Mouse (Mus musculus) mouse trophoblast stem cell (cell line): ENCODE results near the gene 4931422A03Rik.
"Not testable (repeated sequence)": the region's sequence is repeated elsewhere in the genome, so short reads cannot be mapped to it uniquely, and the experiment has no call there.

ENCODE experiments used
- in situ Hi-C, 2 experiments: fragments of 300-500 bp; cut with MseI, MboI; formaldehyde crosslinking; loops; 2 replicates in 1 of 2; 3 replicates in 1 of 2; pipeline ENCODE4 v1.15.1; 2025

The 4931422A03Rik gene

DNA sequence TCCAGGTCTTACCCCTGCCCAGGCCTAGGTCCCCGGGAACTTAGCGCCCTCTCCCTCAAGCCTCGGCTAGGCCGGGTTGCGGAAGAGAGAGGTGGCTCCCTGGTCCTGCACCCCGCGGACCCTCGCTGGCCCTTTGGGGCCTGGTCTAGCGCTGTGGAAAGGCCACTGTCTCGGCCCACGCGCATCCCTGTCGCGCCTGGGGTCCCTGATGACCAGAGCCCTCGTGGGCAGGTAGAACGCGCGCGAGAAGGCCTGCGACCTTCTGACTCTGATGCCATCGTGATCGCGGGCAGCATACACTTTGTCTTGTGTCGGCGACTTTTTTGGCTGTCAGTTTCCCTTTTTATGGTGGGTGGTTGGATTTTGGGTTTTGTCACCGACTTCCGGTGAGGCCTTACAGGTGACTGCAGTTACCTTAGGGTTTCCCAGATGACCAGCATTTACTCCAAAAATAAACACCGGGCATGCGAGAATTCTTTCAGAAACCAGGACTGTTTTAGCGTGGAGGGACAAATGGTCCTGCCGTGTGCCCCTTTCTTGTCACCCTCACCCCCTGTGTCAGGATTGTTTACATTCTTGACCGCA lies at the start of gene 4931422A03Rik:
Gene 4931422A03Rik, minus strand, starts transcription at position 223 of the 585 bp plus-strand sequence.
- in situ Hi-C loops = no loop called here

- in situ Hi-C loops = no loop called here
Observed at GRCm38 (mm10) chr2:104069704-104070185, 41.6 kb upstream of the 4931422A03Rik start, which contains the start of gene Cd59b. Cd59b (plus strand) TSS chr2:104069849.

GRCm38 (mm10) chr2:104068450-104068849 lies 40.3 kb upstream of the 4931422A03Rik start, which contains the start of gene Gm10799:
Gm10799 (minus strand) TSS chr2:104068550.
- in situ Hi-C loops = not testable (repeated sequence)

DNA sequence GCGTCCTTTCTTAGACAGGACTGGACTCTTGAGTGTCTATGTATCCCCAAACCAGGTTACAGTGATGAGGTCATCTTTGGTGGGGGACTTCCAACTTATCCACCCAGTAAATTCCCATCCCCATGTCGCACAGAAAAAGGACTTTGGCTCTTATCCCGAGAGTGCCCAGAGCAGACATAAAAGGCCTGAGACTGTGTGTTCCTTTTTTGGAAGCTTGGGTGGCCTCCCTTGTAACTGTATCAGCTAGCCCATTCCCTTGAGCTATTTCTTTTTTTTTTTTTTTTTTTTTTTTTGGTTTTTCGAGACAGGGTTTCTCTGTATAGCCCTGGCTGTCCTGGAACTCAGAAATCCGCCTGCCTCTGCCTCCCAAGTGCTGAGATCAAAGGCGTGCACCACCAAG lies 37.4 kb upstream of the 4931422A03Rik start, which contains the start of gene Gm10912:
Gene Gm10912, plus strand, starts transcription at position 301 of the 400 bp plus-strand sequence.
- in situ Hi-C loops = not testable (repeated sequence)

DNA sequence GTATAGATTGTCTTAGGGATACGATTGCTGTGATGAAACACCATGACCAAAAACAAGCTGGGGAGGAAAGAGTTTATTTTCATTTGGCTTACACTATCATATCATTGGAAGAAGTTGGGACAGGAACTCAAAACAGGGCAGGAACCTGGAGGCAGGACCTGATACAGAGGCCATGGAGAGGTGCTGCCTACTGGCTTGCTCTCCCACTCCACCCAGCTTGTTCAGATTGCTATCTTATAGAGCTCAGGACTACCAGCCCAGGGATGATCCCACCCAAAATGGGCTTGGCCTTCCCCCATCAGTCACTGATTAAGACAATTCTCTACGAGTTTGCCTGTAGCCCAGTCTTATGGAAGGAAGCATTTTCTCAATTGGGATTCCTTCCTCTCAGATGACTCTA lies 36.0 kb upstream of the 4931422A03Rik start:
- in situ Hi-C loops = no loop called here

GRCm38 (mm10) chr2:104062665-104063064 lies 34.5 kb upstream of the 4931422A03Rik start:
- in situ Hi-C loops = no loop called here

DNA sequence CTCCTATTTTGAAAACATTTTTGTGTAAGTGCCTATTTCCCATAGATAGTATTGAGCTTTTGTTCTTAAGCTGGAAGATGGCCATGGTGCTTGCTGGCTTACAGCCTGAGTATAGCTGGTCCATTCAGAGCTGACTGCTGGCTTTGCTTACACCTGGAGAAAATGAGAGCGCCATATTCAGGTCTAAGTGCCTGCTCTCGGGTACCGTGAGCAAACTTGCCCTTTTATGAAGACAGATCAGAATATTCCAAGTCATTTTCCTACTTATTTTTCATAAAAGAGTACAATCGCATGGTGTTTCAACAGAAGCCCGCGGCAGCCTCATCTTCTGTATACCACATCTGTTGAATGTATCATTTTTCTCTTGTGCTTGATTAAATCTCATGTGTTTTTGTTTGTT lies 32.8 kb upstream of the 4931422A03Rik start:
- in situ Hi-C loops = no loop called here

DNA sequence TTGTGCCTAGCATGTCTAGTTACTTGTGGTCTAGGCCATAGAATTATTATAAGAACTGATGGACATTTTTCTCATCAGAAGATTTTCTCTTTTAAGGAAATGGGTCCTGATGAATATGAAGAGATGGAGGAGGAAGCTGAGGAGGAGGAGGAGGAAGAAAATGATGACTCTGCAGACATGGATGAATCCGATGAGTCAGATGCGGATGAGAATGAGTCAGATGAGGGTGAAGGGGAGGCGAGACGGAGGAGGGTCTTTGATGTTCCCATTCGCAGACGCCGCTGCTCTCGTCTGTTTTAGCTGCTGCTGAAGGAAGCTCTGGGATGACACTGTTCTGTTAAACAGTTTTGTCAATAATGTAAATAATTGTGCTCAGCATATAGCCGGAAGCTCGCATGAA lies 31.6 kb upstream of the 4931422A03Rik start:
- in situ Hi-C loops = no loop called here

DNA sequence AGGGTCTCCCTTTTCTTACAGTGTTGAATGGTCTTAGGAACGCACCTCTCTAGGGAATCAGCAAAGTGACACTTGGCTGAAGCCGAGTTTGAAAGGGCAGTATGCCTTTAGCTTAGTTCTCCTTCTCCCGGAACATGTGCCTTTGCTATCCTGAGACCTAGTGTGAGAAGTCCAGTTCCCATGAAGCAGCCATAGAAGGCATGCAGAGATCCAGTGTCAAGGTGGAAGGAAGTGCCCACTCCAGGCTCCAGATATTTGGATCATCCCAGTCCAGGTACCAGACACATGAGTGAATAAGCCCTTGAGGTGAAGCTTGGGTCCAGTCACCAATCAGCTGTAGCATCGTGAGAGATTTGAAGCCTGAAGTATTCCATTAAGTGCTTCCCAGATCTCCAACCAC lies 30.8 kb upstream of the 4931422A03Rik start:
- in situ Hi-C loops = no loop called here

- in situ Hi-C loops = no loop called here
Observed at GRCm38 (mm10) chr2:104058381-104058780, 30.2 kb upstream of the 4931422A03Rik start.

- in situ Hi-C loops = loop anchor here (5.0 kb wide), 2 partner anchors 78 to 83 kb away; partner anchors contain the start of gene A930018P22Rik (in 1 of the 2)
Observed at GRCm38 (mm10) chr2:104044479-104045080, 16.4 kb upstream of the 4931422A03Rik start.

- in situ Hi-C loops = loop anchor here (5.0 kb wide), 2 partner anchors 78 to 83 kb away; partner anchors contain the start of gene A930018P22Rik (in 1 of the 2)
Observed at GRCm38 (mm10) chr2:104043624-104044478, 15.7 kb upstream of the 4931422A03Rik start.

- in situ Hi-C loops = loop anchor here (5.0 kb wide), 2 partner anchors 80 to 85 kb away; partner anchors contain the start of gene A930018P22Rik (in 1 of the 2)
Observed at GRCm38 (mm10) chr2:104042766-104043165, 14.6 kb upstream of the 4931422A03Rik start.

DNA sequence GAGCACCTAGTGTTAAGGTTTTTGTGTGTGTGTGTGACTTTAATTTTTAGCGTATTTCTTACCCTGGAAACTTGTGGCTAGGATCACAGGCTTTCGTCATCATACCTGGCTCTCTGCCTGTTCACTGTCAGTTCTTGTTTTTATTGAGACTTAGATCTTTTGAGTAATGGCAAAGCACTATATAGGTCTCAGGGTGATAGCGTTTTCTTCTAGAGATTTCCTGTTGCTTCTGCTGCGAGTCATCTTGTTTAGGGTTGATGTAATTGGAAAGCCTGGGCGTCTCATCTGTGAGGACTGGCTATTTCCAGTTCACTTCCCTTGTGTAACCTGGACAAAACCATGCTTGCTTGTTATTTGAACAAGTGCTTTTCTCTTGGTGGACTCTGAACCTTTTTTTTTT lies 13.5 kb upstream of the 4931422A03Rik start:
- in situ Hi-C loops = loop anchor here (5.0 kb wide), 2 partner anchors 81 to 86 kb away; partner anchors contain the start of gene A930018P22Rik (in 1 of the 2)

GRCm38 (mm10) chr2:104038236-104038635 lies 10.1 kb upstream of the 4931422A03Rik start:
- in situ Hi-C loops = loop anchor here (10.0 kb wide), 2 partner anchors 377 to 387 kb away; partner anchors contain the start of gene D430041D05Rik (in 1 of the 2)

DNA sequence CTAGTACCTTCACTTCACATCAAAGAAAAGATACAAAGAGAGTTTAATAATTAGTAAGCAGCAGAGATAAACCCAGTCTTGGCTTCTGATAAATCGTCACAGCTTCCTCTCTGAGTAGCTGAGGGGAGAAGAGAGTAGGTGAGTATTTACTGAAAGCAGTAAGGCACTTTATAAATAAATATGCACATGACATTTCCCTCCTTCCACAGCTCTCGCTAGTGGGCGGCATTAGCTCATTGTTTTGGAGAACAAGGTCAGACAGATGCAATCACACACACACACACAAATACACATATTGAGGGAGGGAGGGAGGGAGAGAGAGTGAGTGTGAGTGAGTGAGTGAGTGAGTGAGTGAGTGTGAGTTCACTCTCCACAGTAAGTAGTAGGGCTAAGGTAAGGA lies 8.2 kb upstream of the 4931422A03Rik start:
- in situ Hi-C loops = loop anchor here (10.0 kb wide), 2 partner anchors 378 to 388 kb away; partner anchors contain the start of gene D430041D05Rik (in 1 of the 2)

- in situ Hi-C loops = loop anchor here (10.0 kb wide), 2 partner anchors 379 to 389 kb away; partner anchors contain the start of gene D430041D05Rik (in 1 of the 2)
Observed at GRCm38 (mm10) chr2:104035595-104035994, 7.4 kb upstream of the 4931422A03Rik start.

DNA sequence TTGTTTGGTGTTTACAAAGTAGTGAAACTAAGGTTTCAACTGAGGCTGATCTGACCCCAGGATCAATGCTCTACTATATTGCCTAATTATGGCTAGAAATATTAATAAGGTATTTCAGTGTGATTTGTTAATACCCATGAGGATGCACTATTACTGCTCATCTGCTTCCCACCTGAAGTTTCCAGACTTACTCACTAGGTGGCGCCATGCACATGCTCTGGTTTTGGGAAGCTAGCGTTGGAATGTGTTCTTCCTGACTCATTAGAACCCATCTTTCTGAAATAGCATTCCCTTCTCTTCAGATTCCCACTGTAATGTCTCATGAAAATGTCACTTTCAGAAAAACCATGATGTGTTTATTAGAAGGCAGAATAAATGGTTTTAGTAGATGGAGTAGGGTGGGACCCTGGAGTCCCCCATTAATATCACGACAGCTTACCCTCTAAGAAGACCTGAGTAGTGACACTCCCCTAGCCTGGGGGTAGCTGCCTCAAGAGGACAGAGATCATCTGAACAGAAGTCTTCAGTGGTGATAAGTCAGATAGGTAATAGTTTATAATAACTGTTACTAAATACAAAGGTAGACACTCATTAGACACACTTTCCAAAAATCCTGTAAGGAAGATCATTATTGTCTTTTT lies 6.8 kb upstream of the 4931422A03Rik start:
- in situ Hi-C loops = loop anchor here (10.0 kb wide), 2 partner anchors 380 to 390 kb away; partner anchors contain the start of gene D430041D05Rik (in 1 of the 2)

GRCm38 (mm10) chr2:104032056-104032455 lies 3.9 kb upstream of the 4931422A03Rik start:
- in situ Hi-C loops = loop anchor here (10.0 kb wide), 2 partner anchors 383 to 393 kb away; partner anchors contain the start of gene D430041D05Rik (in 1 of the 2)

DNA sequence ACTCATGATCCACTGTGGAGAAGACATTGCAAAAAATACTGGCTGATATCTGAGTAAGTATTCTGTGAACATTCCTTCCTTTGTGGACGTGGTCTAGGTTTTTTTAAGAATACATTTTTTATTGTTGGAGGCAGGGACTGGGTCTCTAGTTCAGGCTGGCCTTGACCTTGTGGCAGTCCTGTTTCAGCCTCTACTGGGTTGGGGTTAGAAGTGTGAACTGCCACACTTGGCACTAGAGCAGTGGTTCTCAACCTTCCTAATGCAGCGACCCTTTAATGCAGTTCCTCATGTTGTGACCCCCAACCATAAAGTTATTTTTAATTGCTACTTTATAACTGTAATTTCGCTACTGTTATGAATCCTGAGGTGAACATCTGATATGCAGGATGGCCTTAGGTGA lies 2.2 kb upstream of the 4931422A03Rik start:
- in situ Hi-C loops = loop anchor here (10.0 kb wide), 2 partner anchors 384 to 394 kb away; partner anchors contain the start of gene D430041D05Rik (in 1 of the 2)
